Mouse (Mus musculus): ENCODE measurements around the gene Dennd1a.

Dennd1a gene

DNA sequence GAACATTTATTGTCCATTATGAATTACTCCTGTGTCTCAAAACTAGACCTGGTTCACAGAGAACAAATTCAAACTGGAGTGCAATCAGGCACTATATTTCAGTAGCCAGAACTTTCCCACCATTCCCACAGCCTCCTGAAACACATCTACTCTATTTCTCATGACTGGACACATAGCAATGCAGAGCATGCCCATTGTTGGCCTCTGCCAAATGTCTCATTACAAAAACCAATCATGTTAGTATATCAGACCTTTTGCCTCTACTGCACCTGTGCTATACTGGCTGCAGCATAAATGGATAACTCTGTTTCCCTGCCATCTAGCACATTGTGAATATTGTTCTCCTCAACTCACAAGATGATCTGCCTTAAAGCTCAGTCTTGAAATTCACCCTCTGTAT, 238.2 kb downstream of the Dennd1a start:
- no peak for DNase-seq (ENCODE audit: low spot score)

DNA sequence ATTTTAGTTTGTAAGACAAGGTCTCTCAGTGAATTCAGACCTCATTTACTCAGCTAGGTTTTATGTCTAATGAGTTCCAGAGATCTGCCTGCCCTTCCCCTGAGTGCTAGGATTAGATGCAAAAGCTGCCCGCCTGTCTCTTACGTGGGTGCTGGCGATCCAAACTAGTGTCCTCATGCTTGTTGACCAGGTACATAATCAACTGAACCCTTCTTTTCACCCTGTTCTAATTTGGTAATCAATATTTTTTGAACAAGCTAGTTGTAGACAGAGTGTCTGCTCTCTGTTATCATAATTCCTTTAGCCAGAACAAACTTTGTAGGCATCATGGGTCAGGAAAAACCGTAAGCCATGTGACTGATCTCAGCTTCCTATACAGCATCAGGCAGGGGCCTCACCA, 241.9 kb downstream of the Dennd1a start:
- no peak for DNase-seq (ENCODE audit: low spot score)

DNA sequence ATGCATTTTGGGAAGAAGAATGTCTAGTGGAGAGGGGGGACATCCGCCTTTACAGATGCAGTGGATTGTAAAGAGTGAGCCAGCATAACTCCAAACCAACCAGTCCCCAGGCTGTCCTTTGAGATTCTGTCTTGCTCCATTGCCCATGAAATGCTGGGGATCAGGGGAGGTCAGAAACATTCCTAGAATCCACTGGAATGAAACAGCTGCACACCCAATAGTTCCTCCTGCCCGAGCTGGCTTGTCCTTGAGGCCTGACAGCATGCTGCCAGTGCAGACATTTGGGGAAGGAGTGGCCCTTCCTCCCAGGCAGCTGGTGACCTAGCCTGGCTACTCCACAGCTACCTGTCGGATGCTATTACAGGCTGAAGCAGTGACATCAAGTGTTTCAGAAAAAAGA, 246.3 kb downstream of the Dennd1a start:
- no peak for DNase-seq (ENCODE audit: low spot score)

DNA sequence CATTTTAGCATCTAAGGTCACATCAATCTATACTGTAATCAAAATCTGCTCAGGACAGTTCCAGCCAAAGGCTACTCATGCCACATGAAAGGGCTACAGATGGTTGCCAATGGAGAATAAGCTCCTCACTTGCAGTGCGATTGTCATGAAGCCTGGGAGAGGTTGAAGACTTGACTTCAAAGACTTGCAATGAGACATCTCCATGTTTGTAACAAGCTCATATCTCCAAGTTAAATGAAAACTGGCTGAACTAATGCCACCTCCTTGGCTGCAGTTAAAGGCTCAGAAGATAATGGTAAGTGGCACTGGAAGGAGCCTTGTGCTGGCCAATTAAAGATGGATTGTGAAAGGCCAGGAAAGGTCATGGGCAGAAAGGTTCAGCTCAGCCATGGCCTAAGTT, 247.6 kb downstream of the Dennd1a start:
- DNase-seq (ENCODE audit: low spot score): no peak

DNA sequence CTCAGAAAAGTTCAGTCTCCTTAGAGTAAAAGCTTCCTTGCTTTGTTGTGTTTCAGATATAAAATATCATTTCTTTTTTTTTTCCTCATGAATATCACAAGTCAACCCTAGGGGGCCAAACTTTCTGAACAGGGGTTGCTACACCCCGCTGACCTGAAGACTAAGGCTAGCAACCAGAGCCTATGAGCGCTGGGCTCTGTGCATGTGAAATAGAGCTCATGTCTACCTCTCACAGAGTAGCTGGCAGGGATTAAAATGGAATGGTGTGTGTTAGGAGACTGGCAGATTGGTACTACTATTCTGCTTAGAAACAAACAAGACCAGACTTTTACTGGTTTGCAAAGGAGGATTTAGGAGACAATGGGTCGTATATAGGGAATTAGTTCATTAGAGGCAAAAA, 258.9 kb downstream of the Dennd1a start:
- DNase-seq (ENCODE audit: low spot score): no peak

DNA sequence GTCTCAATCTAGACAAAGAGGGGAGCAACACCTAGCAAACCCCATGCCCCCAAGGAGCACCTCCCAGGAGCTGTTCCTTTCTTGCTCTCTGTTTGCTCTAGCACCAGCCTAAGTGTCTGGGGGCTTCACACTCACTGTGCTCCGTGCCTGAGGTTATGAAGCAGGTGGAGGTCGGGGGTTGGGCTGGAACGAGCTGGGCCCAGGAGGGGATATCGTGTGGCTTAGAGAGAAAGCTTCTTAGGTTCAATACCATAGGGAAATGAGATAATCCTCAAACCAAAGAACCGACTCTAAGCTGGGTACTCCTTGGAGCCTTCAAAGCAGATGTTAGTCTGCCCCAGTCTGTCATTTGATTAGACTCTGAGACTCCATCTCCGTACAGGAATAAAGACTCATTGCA, 261.6 kb downstream of the Dennd1a start:
- DNase-seq (ENCODE audit: low spot score): no peak

DNA sequence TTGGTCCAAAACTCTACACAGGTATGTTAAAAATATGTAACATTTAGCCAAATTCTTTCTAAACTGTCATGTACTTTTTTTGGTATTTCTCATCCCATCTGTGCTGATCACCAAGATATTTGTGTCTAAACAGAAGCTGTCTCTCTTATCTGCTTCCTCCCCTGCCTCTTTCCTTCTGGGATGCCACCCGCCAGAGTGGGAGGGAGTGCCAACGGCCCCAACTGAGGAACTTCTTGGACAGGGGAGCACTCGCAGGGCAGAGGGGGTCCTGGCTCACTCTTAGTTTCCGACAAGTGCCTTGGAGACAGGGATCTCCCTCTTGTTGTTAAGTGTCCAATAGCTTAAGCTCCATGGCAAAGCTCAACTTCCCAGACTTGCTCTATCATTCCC, 263.5 kb downstream of the Dennd1a start:
- no peak for DNase-seq (ENCODE audit: low spot score)

DNA sequence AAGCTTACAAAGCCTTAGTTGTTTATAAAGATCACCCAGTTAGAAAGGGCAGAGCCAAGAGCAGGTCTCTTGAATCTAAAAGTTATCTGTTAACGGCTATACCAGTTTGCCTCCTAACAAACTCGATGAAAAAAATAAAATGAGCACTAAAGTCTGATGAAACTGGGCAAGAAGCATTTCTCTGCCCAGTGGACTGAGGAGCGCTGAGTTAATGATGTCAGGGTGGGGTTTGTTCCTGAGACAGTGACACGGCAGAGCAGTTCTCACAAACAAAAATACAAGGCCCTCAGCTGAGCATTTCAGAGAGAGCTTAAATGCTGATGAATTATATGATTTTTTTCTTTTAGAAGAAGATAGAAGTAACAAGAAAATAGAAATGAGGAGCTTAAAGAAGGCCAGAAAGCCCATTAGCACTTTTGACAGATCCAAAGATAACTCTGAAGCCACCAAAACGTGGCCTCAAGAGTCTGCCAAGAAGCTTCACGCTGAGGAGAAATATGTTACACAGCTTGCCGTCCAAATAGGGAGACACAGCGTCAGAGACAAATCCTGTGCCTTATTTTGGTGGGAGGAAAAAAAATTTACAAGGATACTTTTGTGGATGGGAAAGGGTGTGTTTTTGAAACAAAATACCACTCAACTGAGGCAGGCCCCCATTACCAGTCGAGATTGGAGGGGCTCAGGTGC, 264.0 kb downstream of the Dennd1a start:
- no peak for DNase-seq (ENCODE audit: low spot score)

DNA sequence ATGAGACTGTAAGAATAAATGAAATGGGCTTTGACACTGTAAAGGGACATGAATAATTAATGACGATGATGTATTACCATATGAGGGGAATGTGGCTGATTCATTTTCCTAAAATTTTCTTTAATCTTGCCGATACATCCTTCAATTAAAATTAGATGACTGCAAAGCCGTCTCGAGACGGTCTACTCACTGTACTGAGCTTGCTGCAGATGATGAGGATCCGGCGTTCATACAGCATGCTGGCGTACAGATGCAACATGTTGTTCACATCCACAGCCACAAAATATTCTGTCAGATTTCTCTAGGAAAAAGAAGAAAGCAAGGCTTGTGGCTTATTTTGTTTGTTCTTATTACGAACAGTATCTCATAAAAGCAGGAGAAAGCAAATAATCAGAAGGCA, 266.0 kb downstream of the Dennd1a start:
- no peak for DNase-seq (ENCODE audit: low spot score)

DNA sequence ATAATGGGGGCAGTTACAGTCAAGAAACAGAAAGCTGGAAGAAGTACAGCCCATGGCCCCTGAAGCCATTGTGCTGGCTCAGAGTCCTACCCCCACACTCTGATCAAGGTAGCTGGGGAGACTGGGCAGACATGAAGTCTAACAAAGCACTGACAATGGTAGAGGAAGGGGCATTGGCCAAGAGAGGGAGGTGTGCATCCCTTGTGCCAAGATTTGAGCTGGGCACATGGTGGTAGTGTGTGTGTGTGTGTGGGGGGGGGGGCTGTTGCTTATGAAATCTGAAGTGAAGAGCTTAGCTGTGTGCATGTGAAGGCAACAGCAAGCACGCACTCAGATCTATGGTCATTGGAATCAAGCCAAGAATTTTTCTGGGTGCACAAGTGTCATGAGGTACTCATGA, 272.5 kb downstream of the Dennd1a start:
- DNase-seq (ENCODE audit: low spot score): no peak

DNA sequence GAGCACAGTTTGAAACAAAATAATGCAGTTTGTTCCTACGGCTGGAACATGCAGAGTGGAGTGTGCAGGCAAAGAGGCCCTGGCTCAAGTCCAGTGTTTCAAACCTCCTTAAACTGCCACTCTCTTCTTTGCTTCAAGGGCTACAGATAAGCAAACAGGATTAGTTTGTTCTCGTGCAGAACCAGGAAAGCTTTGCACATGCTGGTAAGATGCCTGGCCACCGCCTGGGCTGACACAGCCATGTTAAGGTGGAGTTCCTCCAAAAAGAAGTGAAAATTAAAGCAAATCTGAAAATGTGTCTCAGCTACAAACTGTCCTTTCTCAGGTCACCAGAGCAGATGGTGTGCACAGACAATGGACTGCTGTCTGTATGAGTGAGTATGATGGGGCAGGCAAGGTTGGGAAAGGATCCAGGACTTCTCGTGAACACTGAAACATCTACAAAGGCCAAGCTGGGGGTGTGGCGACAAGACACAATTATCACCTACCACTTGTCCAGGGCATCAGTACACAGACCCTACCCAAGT, 273.3 kb downstream of the Dennd1a start:
- DNase-seq (ENCODE audit: low spot score): peak; percentile 34

DNA sequence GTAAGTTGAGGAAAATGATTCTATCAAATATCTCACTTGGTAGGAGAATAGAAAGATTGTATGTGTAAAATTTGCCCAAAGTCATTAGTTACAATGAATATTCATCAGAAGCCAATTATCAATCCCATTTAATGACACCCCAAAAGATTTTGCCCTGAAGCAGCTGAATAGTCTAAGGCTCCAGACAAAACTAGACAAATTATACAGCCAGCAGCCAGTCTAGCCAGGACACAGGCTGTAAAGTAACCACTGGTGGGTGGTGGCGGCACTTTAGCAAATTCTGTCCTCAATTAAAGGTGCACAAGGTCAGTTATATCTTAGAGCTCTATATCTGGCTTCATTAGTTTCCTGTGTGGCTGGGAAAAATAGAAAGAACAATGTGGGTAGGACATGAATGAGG, 280.0 kb downstream of the Dennd1a start:
- DNase-seq (ENCODE audit: low spot score): no peak

DNA sequence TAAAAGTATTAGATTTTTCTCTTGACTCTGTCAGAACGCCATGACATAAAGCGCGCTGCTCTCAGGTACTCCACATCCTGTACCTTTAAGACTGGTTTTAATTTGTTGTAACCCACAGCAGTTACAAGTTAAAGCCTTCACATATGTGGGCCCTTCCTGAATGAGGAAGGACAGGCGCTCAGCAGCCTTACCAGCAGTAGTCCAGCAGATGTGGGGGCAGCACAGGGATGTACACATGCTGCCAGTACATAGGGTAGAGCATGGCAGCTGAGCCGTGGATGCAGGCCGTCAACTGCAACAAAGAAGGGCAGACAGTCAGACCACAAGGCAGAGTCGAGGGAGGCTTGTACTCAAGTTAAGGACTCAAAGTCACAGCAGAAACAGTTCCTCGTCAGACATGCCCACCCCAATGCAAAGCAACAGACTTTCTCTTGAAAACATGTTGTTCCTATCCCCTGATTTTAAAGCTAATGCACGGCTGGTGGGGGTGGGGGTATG, 284.0 kb downstream of the Dennd1a start:
- DNase-seq (ENCODE audit: low spot score): no peak

DNA sequence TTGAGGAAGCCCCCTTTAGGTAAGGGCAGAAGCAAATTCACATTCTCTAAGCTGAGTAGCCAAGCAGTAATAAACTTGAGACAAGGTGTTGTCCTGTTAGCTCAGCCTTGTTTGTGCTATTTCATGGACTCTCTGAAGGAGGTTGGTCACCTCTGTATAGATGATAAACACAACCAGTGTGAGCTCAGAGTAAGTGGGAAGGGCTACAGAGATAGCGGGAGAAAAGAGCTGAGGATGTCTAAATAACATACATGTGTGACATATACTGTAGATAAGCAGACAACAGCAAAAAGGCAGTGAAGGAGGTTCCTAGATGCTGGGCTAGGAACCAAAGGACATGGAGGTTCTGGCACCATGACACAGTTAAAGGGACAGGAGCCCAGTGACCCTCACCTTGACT, 286.2 kb downstream of the Dennd1a start:
- DNase-seq (ENCODE audit: low spot score): no peak

DNA sequence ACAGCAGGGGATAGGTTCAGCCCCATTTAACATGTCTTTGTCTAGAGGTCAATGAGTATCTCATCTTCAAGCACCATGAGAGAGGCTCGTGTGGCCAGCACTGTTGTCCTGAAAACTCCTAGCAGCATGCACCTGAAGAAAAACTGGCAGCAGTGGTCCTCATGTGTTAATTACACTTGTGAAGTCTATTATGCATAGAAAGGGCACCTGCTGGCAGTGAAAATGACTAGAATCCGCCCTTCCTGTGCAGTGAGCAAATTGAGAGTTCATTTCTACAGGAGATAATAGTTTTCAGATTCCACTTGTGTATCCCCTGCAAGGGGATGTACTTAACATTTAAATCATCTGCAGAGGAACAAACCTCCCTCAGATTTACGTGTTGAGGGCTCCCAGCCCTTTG, 289.2 kb downstream of the Dennd1a start:
- no peak for DNase-seq (ENCODE audit: low spot score)

DNA sequence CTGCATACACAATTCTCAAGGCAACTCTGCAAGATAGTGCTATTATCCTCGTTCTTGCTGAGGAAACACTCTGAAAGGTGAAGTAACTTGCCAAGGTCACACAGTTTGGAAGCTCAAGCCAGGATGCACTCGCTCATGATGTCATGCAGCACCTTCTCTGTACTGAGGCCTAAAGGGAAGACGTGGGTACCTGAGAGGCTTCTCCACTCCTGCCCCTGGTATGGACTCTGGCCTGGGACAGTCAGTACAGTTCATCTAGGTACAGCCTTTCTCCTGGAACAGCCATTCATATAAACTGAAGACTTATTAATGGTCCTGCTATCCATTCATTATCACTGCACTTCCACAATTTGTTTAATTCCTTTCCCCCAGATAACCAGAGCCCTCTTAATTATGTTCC, 298.1 kb downstream of the Dennd1a start:
- DNase-seq (ENCODE audit: low spot score): no peak

DNA sequence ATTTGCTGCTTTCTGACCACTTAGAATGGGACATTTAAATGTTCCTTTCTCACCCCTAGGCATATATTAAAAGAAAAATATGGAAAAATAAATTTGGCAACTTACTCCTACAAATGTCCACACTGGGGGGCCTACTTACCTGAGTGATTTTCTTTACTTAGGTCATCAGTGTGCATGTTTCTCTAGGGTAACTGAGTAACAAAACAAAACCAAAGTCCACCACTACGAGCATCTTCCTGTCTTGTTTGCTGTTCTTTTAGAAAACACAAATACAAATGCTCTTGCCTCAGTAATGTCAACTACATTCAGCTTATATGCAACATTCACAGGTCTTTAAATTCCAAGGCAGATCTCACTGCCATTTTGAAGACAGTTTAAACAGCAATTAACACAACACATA, 298.9 kb downstream of the Dennd1a start:
- no peak for DNase-seq (ENCODE audit: low spot score)

DNA sequence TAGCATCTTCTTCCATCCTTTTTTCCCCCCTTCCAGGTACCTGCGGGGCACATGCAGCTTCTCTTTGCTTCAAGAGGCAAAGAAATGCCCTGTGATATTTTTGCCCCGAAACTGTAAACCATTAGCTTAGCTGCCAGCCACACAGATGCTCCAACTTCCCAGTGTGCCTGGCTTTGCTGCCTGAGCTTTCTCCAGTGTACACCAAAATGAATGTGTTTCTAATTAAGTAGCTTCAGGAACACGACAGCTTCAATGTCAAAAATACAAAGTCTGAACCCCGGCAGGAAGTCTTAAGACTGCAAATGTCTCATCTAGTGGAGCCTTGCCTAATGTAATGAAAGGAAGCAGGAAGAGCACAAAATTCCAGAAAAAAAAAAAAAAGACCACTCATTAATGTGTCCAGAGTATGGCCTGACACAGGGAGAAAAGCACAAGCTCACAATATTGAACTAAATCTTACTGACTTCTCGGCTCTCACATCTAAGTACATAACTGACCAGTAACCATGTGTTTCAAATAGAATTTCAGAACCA, 301.4 kb downstream of the Dennd1a start:
- no peak for DNase-seq (ENCODE audit: low spot score)

DNA sequence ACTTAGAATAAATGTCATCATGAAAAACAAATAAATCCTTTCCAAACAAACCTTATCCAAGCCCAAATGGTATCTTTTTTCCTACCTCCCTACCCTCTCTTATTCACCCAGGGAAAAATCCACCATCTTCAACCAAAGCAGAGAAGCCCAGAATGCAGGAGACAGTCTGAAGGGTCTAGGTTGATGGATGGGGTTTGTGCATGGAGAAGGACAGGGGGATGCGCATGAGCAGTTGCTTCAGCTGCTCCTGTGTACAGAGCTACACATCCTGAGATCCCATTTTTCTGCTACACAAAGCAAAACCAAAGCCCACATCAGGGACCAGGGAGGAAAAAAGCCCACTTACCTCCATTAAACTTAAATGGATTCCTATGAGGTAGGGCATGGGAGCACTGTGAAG, 304.5 kb downstream of the Dennd1a start:
- DNase-seq (ENCODE audit: low spot score): no peak

DNA sequence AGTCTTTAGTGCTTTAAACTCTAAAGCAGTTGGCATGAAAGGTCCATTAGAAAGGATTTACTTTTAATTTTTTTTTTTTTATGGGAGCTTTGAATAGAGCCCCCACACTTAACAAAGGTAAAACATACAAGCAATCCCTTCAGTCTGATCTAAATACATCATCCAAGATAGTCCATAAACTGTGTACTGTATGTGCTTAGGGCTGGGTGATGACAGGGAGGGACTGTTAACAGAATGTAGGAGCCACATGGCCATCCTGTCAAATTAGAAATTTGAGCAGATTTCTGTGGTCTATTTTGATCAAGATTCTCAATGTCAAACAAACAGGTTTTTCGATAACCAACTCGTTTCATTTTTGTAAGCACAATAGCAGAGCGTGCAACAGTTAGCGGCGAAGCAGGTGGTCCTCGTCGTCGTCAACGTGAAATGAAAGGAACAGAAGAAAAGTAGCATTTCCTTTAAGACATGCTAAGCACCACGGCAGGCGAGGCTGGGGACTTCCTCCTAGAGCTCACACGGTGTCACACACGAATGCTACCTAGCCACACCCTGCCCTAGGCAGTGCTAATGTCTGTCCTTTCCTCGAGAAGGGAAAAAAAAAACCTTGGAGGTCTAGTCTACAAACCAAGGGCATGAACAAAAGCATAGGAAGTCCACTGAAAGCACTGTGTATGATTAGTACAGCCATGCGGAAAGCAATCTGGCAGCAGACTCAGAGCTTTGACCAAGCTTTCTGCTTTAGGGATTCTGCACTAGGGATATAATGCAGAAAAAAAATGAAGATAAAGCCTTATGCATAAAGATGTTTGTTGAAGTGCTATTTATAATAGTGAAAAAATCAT, 305.4 kb downstream of the Dennd1a start:
- DNase-seq (ENCODE audit: low spot score): no peak

DNA sequence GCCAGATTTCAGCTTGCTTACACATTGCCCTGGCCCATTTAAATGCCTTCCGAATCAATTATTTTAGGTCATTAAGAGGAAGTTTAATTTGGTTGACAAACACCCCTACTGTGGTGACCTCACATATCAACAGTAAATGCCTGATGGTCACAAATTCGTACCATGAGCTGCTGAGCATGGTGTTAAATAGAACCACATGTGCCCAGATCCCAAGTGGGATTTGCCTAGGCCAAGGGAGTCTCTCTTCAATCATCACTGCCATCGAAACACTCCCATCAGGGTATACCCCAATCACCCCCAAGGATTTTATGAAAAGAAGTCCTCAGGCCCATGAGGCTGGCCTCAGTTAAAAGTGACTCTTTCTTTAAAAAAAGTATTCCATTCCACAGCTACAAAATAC, 313.0 kb downstream of the Dennd1a start:
- DNase-seq (ENCODE audit: low spot score): no peak

DNA sequence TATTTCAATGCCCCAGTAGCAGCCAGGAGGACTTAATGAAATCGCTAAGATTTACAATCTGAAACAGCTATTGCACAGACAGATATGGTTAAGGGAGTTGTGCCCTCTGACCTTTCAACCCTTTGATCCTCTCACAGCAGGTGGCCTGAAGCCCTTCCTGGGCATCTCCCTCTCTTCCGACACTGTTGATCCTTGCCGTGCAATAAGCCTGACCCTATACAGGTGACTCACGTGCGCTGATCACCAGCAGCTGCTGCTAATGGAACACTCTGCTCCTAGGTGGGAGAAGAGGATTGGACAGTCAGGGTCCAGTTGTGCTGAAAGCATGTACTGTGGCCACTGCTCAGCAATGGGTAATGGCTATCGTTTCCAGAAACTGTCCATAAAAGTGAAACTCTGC, 314.6 kb downstream of the Dennd1a start:
- no peak for DNase-seq (ENCODE audit: low spot score)

DNA sequence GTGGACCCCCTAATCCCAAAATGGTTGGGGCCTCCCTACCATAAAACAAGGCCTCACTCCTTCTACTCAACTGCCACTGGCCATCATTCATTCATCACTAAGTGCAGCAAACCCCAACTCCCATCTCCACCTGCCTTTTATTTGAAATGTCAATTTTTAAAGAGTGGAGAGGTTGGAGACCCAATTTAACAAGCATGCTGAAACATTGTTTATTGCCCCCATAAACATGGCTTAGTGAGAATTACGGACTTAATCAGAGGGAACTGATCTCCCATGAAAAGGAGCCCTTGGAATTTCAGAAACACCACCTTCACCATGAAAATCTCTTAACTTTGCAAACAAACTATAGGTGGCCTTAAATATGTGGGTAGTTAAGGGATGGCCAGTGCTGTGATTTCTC, 315.5 kb downstream of the Dennd1a start:
- no peak for DNase-seq (ENCODE audit: low spot score)

Data from ovary, postnatal 36 days (tissue).